Mouse (Mus musculus) liver, postnatal 0 days (tissue): ENCODE data around the gene Ercc6. TPM values are rescaled to one million over a fixed set of nuclear protein-coding genes. Genes with fewer than 3 reads are reported as not detected.

Source experiments
- ATAC-seq: fragments of 200-750 bp; cut with Nextera tagmentation; 2 replicates; pipeline ENCODE4 v1.8.0; 2017; ENCODE audit warnings: mild to moderate bottlenecking, moderate library complexity
- DNase-seq: peaks from one replicate; pipeline ENCODE4 v3.0.0-alpha.2; 2016
- H3K27ac ChIP-seq: fragments of 300-500 bp; sonication (generic); 2 replicates; pipeline ENCODE4 v1.5.1; 2014; ENCODE audit warnings: antibody characterized with exemption, moderate library complexity, mild to moderate bottlenecking, low read depth
- H3K27me3 ChIP-seq: fragments of 300-500 bp; sonication (generic); 2 replicates; pipeline ENCODE4 v1.6.1; 2014; ENCODE audit warnings: low read length, control low read depth, mixed read lengths; ENCODE audit not compliant: insufficient read depth
- H3K36me3 ChIP-seq: fragments of 300-500 bp; sonication (generic); replicated peaks from 2 replicates; pipeline ENCODE4 v1.6.1; 2014; ENCODE audit warnings: mild to moderate bottlenecking, control low read depth, low read length, moderate library complexity, mixed read lengths; ENCODE audit not compliant: insufficient read depth
- H3K4me1 ChIP-seq: fragments of 300-500 bp; sonication (generic); 2 replicates; pipeline ENCODE4 v1.6.1; 2014; ENCODE audit warnings: antibody characterized with exemption, mild to moderate bottlenecking, control low read depth; ENCODE audit not compliant: insufficient read depth
- H3K4me2 ChIP-seq: fragments of 300-500 bp; sonication (generic); 2 replicates; pipeline ENCODE4 v1.6.1; 2014; ENCODE audit warnings: low read depth, mild to moderate bottlenecking, low read length, moderate library complexity, mixed read lengths
- H3K4me3 ChIP-seq: fragments of 300-500 bp; sonication (generic); 2 replicates; pipeline ENCODE4 v1.5.1; 2014; ENCODE audit warnings: low read depth, low read length
- H3K9ac ChIP-seq: fragments of 300-500 bp; sonication (generic); replicated peaks from 2 replicates; pipeline ENCODE4 v1.6.1; 2014; ENCODE audit warnings: mild to moderate bottlenecking, moderate library complexity
- H3K9me3 ChIP-seq: fragments of 300-500 bp; sonication (generic); 2 replicates; pipeline ENCODE4 v1.6.1; 2016; ENCODE audit warnings: mild to moderate bottlenecking, control low read depth, low read length, mixed read lengths
- CTCF ChIP-seq: sonication (generic); IDR thresholded peaks from 2 replicates; pipeline ENCODE4 v1.5.1; 2016; ENCODE audit warnings: antibody characterized with exemption, low read depth
- EP300 ChIP-seq: IDR thresholded peaks from 2 replicates; pipeline ENCODE4 v1.6.1; 2016; ENCODE audit warnings: antibody characterized with exemption, low read depth, mild to moderate bottlenecking
- WGBS: fragments of 180-500 bp; shearing (Covaris S2); extraction: QIAGEN DNeasy Blood & Tissue Kit; methylation state at CpG from one replicate; pipeline ENCODE4 v1.1.7; 2014; ENCODE audit not compliant: insufficient replicate concordance; 5-methylcytosine and 5-hydroxymethylcytosine counted together
- polyA plus RNA-seq: library from polyadenylated mRNA; unstranded; fragments of >200 nt; fragmentation: Nextera tagmentation; extraction: Ambion mirVana; gene quantifications from 2 replicates; pipeline ENCODE4 v1.2.1, GENCODE M21; 2015

Ercc6 gene
- polyA plus RNA-seq, 1 experiment from 2014 or later = 5.4 TPM

GRCm38 (mm10) chr14:32525996-32526705, 12.8 kb downstream of the Ercc6 start:
- Histone ChIP-seq H3K4me3 (no peak overlapping the region), H3K27me3 (no peaks in the 10 kb centered on the region), H3K9me3 (no peaks in the 10 kb centered on the region), H3K36me3 (peaks cover 12% of the 10 kb centered on the region), H3K4me2 (no peak overlapping the region), H3K9ac (no peak overlapping the region), H3K27ac (no peak overlapping the region), H3K4me1 (no peaks in the 10 kb centered on the region)
- no peak for DNase-seq
- ATAC-seq = no peak
- TF ChIP-seq EP300 (no peak), CTCF (no peak)
- 81% methylated on average over 14 of the region's 14 CpGs for whole genome bisulfite sequencing

DNA sequence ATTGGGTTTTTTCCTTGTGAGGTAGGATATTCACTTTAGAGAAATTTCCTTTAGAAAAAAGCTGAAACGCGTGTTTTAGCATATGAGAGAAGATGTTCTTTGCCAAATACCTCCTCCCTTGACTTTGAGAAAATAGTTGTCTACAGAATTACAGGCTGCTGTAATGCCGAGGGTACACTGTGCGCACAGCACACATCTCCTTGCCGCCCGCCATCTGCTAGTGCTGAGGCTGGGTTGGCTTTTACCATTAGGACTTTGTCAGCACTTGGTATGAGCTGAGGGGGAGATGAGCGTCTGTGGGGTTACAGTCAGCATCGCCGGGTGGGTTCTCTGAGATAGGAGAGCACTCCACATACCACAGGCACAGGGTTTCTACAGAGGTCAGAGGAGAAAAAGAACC, 13.9 kb downstream of the Ercc6 start:
- no peaks in the 10 kb centered on the region for H3K4me1 ChIP-seq
- ATAC-seq = no peak
- peaks cover 6% of the 10 kb centered on the region for H3K36me3 ChIP-seq

GRCm38 (mm10) chr14:32529036-32529435, 15.7 kb downstream of the Ercc6 start:
- Histone ChIP-seq H3K4me1 (no peaks in the 10 kb centered on the region), H3K9me3 (no peaks in the 10 kb centered on the region), H3K36me3 (peaks cover 5% of the 10 kb centered on the region), H3K27me3 (no peaks in the 10 kb centered on the region), H3K9ac (no peak overlapping the region), H3K27ac (no peak overlapping the region), H3K4me3 (no peak overlapping the region), H3K4me2 (no peak overlapping the region)
- TF ChIP-seq EP300 (no peak), CTCF (no peak)
- ATAC-seq (no peak), DNase-seq (no peak)
- 84% methylated on average over 7 of the region's 7 CpGs for WGBS

More for the DNA sequence above, 13.9 kb downstream of the Ercc6 start:
- DNase-seq = no peak
- Histone ChIP-seq H3K4me2 (no peak overlapping the region), H3K4me3 (no peak overlapping the region), H3K27me3 (no peaks in the 10 kb centered on the region), H3K9ac (no peak overlapping the region), H3K9me3 (no peaks in the 10 kb centered on the region), H3K27ac (no peak overlapping the region)
- 89% methylated on average over 9 of the region's 9 CpGs for WGBS
- TF ChIP-seq CTCF = no peak
- no peak for TF ChIP-seq EP300

- Histone ChIP-seq H3K4me1 (no peaks in the 10 kb centered on the region), H3K27ac (no peak overlapping the region), H3K9ac (no peak overlapping the region), H3K27me3 (no peaks in the 10 kb centered on the region), H3K4me3 (no peak overlapping the region), H3K4me2 (no peak overlapping the region), H3K36me3 (peaks cover 5% of the 10 kb centered on the region), H3K9me3 (no peaks in the 10 kb centered on the region)
- 23% methylated on average over 2 of the region's 2 CpGs for WGBS
- no peak for DNase-seq
- no peak for ATAC-seq
- TF ChIP-seq EP300 = no peak
- peak; percentile 79 for TF ChIP-seq CTCF
Observed at GRCm38 (mm10) chr14:32530896-32531295, 17.6 kb downstream of the Ercc6 start.

- Histone ChIP-seq H3K4me2 (no peak overlapping the region), H3K4me1 (no peaks in the 10 kb centered on the region), H3K27me3 (no peaks in the 10 kb centered on the region), H3K9me3 (no peaks in the 10 kb centered on the region), H3K4me3 (no peak overlapping the region), H3K27ac (no peak overlapping the region), H3K36me3 (peaks cover 5% of the 10 kb centered on the region), H3K9ac (no peak overlapping the region)
- TF ChIP-seq CTCF (no peak), EP300 (no peak)
- DNase-seq (no peak), ATAC-seq (no peak)
- WGBS = 75% methylated on average over 3 of the region's 3 CpGs
Observed at GRCm38 (mm10) chr14:32531371-32531770, 18.1 kb downstream of the Ercc6 start.

- Histone ChIP-seq H3K4me3 (no peak overlapping the region), H3K9me3 (no peaks in the 10 kb centered on the region), H3K4me2 (no peak overlapping the region), H3K27ac (no peak overlapping the region), H3K27me3 (no peaks in the 10 kb centered on the region), H3K4me1 (no peaks in the 10 kb centered on the region), H3K9ac (no peak overlapping the region), H3K36me3 (no peaks in the 10 kb centered on the region; the same call in 1 of the 2 replicates)
- DNase-seq (no peak), ATAC-seq (0 out of 2 replicates have a peak, but pooled peaks have one; percentile 17)
- WGBS = 67% methylated on average over 7 of the region's 7 CpGs
- TF ChIP-seq EP300 (no peak), CTCF (no peak)
Observed at GRCm38 (mm10) chr14:32532381-32533147, 19.2 kb downstream of the Ercc6 start.
